Mouse (Mus musculus) yolk sac, embryonic 10.5 days (tissue): ENCODE data around the gene Gpr12.
A peak's percentile ranks its signal among the peaks of the same experiment; 100 is the strongest.
"Not testable (repeated sequence)": the region's sequence is repeated elsewhere in the genome, so short reads cannot be mapped to it uniquely, and the experiment has no call there.

ENCODE experiments used
- DNase-seq: peaks from one replicate; pipeline ENCODE4 v3.0.0-alpha.2; 2017; ENCODE audit warnings: low spot score

Gpr12 gene

DNA sequence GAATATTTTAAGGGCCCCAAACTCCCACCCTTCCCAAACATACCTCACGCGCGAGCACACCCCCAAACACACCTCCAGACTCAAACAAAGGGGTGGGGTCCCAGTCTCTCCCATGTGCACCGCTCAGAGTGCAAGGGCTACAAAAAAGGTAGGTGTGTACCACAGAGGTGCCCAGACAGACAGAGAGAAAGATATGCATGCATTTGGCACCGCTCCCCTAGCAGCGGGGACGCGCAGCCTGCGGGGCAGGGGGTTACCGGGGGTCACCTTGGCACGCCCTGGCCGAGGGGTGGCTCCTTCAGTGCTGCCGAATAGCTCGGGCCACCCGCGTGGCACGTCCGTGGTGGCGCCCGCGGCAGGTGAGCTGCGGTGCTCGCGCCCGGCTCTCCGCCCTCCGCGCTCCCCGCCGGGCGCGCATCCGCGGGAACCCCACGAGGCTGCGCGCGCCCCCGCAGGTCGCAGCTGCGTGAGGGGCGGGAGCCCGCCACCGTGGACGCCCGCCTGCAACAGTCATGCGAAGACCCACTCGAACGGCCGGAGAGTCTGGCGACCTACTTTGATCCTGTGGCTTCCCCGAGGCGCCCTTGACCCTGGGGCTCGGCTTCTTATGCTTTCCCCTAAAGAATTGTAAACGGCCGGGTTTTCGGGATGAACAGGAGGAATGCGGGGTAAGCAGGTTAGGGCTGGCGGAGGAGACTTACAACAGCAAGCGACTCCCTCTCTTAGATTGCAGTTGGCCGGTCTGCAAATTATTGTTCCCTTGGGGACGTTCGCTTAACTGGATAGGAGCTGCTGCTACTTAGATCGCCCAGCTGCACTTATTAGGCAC, at the start of gene Gpr12:
Gpr12 (minus strand) TSS at position 762 of the 829 bp plus-strand sequence.
- no peak for DNase-seq

DNA sequence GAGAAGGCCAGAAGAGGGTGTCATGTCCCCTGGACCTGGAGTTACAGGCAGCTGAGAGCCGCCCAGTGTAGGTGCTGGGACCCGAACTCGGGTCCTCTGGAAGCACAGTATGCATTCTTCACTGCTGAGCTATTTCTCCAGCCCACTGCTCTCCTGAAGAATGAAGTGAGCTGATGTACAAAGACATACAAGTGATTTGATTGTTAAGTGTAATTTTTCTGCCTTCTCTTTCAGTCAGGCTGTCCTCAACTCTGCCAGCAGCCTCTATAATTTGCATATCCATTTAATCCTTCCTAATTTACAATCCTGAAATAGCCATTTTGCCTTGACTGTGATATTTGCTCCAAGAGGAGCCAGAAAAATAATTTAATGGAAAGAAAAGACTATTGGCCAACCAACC, 46.6 kb upstream of the Gpr12 start:
- no peak for DNase-seq

- no peak for DNase-seq
Observed at GRCm38 (mm10) chr5:146630961-146631360, 45.9 kb upstream of the Gpr12 start.

- DNase-seq: no peak
Observed at GRCm38 (mm10) chr5:146629636-146630035, 44.6 kb upstream of the Gpr12 start.

GRCm38 (mm10) chr5:146628804-146629203, 43.8 kb upstream of the Gpr12 start:
- DNase-seq: no peak

- no peak for DNase-seq
Observed at GRCm38 (mm10) chr5:146627901-146628300, 42.9 kb upstream of the Gpr12 start.

DNA sequence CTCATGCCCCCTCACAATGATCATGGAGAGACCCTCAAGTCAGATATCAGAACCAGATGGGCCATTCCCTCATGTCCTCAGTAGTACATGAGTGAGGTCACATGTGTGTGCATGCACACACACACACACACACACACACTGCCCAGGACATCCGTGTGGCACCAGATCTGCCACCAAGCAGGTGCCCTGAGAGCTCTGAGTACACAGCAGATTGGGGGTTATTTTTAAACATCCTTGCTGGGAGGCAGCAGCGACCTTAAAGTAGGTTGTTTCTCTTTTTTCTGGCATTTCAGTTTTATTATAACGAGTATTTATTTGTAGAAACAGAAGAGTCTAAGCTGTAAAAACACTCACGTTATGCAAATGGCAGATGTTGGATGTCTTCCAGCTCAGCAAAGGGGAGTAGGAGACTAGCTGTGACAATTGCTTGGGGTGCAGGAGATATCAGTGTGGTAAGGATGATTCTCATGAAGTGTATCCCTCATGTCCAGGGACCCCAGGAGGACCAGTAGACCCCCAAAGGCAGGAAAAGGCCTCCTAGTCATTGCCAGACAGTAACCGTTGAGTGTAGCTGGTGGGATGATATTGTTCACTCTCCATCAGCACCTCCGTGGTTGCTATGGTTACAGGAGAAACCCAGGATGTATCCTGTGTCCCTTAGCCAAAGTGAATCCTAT, 40.7 kb upstream of the Gpr12 start:
- no peak for DNase-seq

GRCm38 (mm10) chr5:146611830-146612229, 26.8 kb upstream of the Gpr12 start:
- DNase-seq: no peak

GRCm38 (mm10) chr5:146611009-146611408, 26.0 kb upstream of the Gpr12 start:
- no peak for DNase-seq

- DNase-seq: no peak
Observed at GRCm38 (mm10) chr5:146609646-146610045, 24.6 kb upstream of the Gpr12 start.

DNA sequence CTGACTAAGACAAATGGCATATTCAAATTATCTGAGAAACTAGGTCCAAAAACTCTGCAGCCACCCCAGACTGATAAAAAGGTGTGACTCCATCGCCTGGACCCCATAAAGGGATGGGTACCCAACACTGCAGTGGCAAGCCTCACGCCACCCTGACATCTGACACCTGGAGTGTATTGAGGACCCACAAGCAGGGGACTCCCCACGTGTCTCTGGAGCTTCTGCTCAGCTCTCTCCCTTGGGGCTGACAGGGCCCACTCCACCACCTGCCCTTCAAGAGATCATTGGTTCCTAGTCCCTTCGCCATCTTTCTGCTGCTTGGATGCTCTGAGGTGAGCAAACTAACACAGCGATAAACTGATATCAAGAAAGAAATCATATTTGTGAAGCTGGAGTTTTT, 22.8 kb upstream of the Gpr12 start:
- DNase-seq: no peak

DNA sequence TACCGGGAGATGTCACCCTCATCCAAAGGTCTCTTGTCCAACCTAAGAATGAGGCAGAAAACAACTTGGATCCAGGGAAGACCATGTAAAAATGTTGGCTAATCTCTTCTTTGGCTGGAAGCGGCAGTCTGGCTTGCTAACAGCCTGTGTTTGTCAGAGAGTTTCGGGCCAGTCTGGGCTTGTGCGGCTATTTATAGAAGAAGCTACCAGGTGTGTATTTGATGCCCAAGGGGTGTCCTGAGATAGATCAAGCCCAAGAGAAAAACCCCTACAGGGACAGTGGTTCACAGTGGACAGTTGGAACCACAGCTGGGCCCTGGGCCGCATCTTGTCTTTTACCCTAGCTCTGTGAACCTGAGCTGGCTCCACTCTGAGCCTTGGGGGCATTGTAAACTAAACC, 21.9 kb upstream of the Gpr12 start:
- no peak for DNase-seq

- no peak for DNase-seq
Observed at GRCm38 (mm10) chr5:146606221-146606620, 21.2 kb upstream of the Gpr12 start.

- DNase-seq: peak; percentile 62
Observed at GRCm38 (mm10) chr5:146599970-146600369, 14.9 kb upstream of the Gpr12 start.

DNA sequence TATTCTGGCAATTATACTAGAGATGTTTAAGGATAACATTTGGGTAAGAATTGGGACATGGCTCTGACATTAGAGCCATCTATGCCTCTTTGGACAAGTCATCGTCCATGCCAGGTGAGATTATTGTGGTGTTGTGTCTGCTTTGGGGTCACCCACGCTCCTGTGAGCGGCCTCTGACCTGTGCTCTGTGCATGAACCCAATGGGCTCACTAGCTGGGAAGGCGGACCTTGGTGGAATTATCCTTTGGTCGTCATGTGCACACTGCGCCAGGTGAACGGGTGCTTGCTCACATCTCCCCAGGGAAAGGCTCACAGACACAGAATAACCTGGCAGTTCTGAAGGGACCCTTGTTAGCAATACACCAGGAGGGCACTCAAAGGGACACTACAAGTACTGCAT, 14.2 kb upstream of the Gpr12 start:
- DNase-seq: not testable (repeated sequence)

GRCm38 (mm10) chr5:146598215-146599119, 13.4 kb upstream of the Gpr12 start:
- DNase-seq: no peak

- DNase-seq: no peak
Observed at GRCm38 (mm10) chr5:146597503-146597874, 12.4 kb upstream of the Gpr12 start.

- no peak for DNase-seq
Observed at GRCm38 (mm10) chr5:146596612-146597502, 11.8 kb upstream of the Gpr12 start.

DNA sequence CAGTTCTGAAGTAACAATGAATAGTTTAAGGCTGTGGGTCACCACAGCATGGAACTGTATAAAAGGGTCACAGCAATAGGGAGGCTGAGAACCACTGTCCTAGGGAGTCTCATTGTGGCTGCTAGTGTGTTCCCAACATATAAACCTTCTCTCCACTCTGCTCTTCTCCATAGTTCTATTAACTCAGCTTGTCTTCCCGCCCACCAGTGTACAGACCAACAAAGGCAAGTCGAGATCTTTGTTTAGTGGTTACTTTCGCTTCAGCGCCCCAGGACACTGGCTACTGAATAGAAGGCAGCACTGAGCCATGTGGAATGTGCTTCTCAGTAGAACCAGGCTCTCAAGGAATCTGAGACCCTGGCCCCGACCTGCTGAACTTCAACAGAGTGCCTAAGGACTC, 7.5 kb upstream of the Gpr12 start:
- no peak for DNase-seq

- no peak for DNase-seq
Observed at GRCm38 (mm10) chr5:146591636-146592035, 6.6 kb upstream of the Gpr12 start.

DNA sequence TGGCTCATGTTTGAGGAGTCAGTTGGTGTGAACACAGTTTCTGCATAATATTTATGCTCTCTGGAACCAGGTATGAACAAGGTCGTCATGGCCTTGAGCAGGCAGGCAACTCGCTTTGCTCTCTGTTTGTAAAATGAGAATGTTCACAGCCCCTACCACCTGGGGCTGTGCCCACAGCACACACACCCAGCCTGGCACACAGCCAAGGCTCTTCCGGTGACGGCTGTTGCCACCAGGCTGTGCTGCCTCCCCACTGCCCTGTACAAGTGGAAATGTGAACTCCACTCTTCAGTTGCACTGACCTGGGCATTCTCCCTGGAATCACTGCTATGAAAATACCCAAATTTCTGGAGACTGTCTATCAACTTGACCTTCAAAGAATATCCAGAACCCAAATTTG, 5.9 kb upstream of the Gpr12 start:
- no peak for DNase-seq
